Mouse (Mus musculus) limb, embryonic 14.5 days (tissue): ENCODE data around the gene Btf3. TPM values are rescaled to one million over a fixed set of nuclear protein-coding genes. Genes with fewer than 3 reads are reported as not detected.

Experiments used
- ATAC-seq: fragments of 200-750 bp; cut with Nextera tagmentation; 2 replicates; pipeline ENCODE4 v1.8.0; 2017; ENCODE audit warnings: low read depth, moderate number of reproducible peaks, moderate TSS enrichment; ENCODE audit not compliant: low FRiP score
- DNase-seq: peaks from one replicate; pipeline ENCODE4 v3.0.0-alpha.2; 2015; ENCODE audit warnings: low spot score
- H3K27ac ChIP-seq: fragments of 300-500 bp; sonication (generic); replicated peaks from 2 replicates; pipeline ENCODE4 v1.5.1; 2014; ENCODE audit warnings: low read depth, mild to moderate bottlenecking, low read length, moderate library complexity, mixed read lengths
- H3K27me3 ChIP-seq: fragments of 300-500 bp; sonication (generic); 2 replicates; pipeline ENCODE4 v1.6.1; 2014; ENCODE audit warnings: low read length, mixed read lengths; ENCODE audit not compliant: control insufficient read depth, insufficient read depth
- H3K36me3 ChIP-seq: fragments of 300-500 bp; sonication (generic); 2 replicates; pipeline ENCODE4 v1.6.1; 2014; ENCODE audit warnings: mild to moderate bottlenecking, low read length, moderate library complexity, mixed read lengths; ENCODE audit not compliant: control insufficient read depth, insufficient read depth
- H3K4me1 ChIP-seq: fragments of 300-500 bp; sonication (generic); 2 replicates; pipeline ENCODE4 v1.6.1; 2014; ENCODE audit warnings: antibody characterized with exemption, low read length, mixed read lengths; ENCODE audit not compliant: control insufficient read depth, insufficient read depth
- H3K4me2 ChIP-seq: fragments of 300-500 bp; sonication (generic); replicated peaks from 2 replicates; pipeline ENCODE4 v1.6.1; 2014; ENCODE audit warnings: low read depth, mild to moderate bottlenecking, low read length, moderate library complexity; ENCODE audit not compliant: severe bottlenecking
- H3K4me3 ChIP-seq: fragments of 300-500 bp; sonication (generic); replicated peaks from 2 replicates; pipeline ENCODE4 v1.5.1; 2014; ENCODE audit warnings: low read length
- H3K9ac ChIP-seq: fragments of 300-500 bp; sonication (generic); 2 replicates; pipeline ENCODE4 v1.6.1; 2014; ENCODE audit warnings: mild to moderate bottlenecking, low read depth, low read length, moderate library complexity; ENCODE audit not compliant: severe bottlenecking
- H3K9me3 ChIP-seq: fragments of 300-500 bp; sonication (generic); 2 replicates; pipeline ENCODE4 v1.6.1; 2016; ENCODE audit warnings: low read length; ENCODE audit not compliant: control insufficient read depth
- POLR2A ChIP-seq: fragments of 200-500 bp; IDR thresholded peaks from 2 replicates; pipeline ENCODE4 v1.8.0; 2012; ENCODE audit warnings: inconsistent platforms, mild to moderate bottlenecking, moderate library complexity, borderline replicate concordance; ENCODE audit not compliant: insufficient read depth, insufficient read length; ENCODE audit errors: extremely low read depth
- WGBS: fragments of 180-500 bp; shearing (Covaris S2); extraction: QIAGEN DNeasy Blood & Tissue Kit; methylation state at CpG from one replicate; pipeline ENCODE4 v1.1.7; 2014; 5-methylcytosine and 5-hydroxymethylcytosine counted together
- polyA plus RNA-seq, 2 experiments: library from polyadenylated mRNA; depleted of rRNA in 1 of 2; stranded (reverse) in 1 of 2; unstranded in 1 of 2; fragments of >200 nt; fragmentation: Nextera tagmentation in 1 of 2; extraction: Ambion mirVana in 1 of 2; gene quantifications; 2 replicates each; pipeline versions ENCODE4 v1.2.1 to v1.2.3; 2012 to 2014

Gene Btf3
- polyA plus RNA-seq (2012; rRNA removed), result 403 and 867 TPM in 2 replicates
- polyA plus RNA-seq (2014; fragmentation: Nextera tagmentation; extraction: Ambion mirVana), result 702 and 731 TPM in 2 replicates

- H3K4me3 ChIP-seq, result peak within 1 kb of the TSS; percentile 99
- no peak for TF ChIP-seq POLR2A
- H3K9me3 ChIP-seq, result no peaks in the 10 kb centered on the region
- peak within 1 kb of the TSS; percentile 98 for H3K9ac ChIP-seq
- H3K36me3 ChIP-seq, result peaks cover 28% of the 10 kb centered on the region
- under 1% methylated on average over 78 of the region's 90 CpGs for WGBS
- peak within 1 kb of the TSS; percentile 95 for H3K27ac ChIP-seq
- H3K27me3 ChIP-seq, result no peaks in the 10 kb centered on the region
- H3K4me1 ChIP-seq, result peaks cover 11% of the 10 kb centered on the region
- ATAC-seq, result peak; percentile 92
- H3K4me2 ChIP-seq, result peak within 1 kb of the TSS; percentile 79
- peak; percentile 96 for DNase-seq
These were observed at the start of gene Btf3 for GRCm38 (mm10) chr13:98316480-98317245. Gene Btf3, minus strand, starts transcription at chr13:98317006.

- H3K36me3 ChIP-seq, result no peaks in the 10 kb centered on the region
- peak overlapping the region; percentile 31 for H3K4me3 ChIP-seq
- no peak overlapping the region for H3K9ac ChIP-seq
- H3K4me1 ChIP-seq, result peaks cover 9% of the 10 kb centered on the region
- DNase-seq, result no peak
- WGBS, result 4% methylated on average over 52 of the region's 52 CpGs
- no peak for TF ChIP-seq POLR2A
- ATAC-seq, result peak; percentile 63; the same call in 1 of the 2 replicates
- H3K27me3 ChIP-seq, result peaks cover 89% of the 10 kb centered on the region
- no peaks in the 10 kb centered on the region for H3K9me3 ChIP-seq
- peak overlapping the region; percentile 50 for H3K4me2 ChIP-seq
- no peak overlapping the region for H3K27ac ChIP-seq
These were observed 49.1 kb upstream of the Btf3 start for GRCm38 (mm10) chr13:98365766-98366421.

- no peak for TF ChIP-seq POLR2A
- 1% methylated on average over 8 of the region's 8 CpGs for WGBS
- H3K4me3 ChIP-seq, result no peak overlapping the region
- no peak overlapping the region for H3K27ac ChIP-seq
- no peak for DNase-seq
- no peaks in the 10 kb centered on the region for H3K9me3 ChIP-seq
- no peak for ATAC-seq
- H3K9ac ChIP-seq, result no peak overlapping the region
- H3K4me1 ChIP-seq, result peaks cover 9% of the 10 kb centered on the region
- no peaks in the 10 kb centered on the region for H3K36me3 ChIP-seq
- H3K27me3 ChIP-seq, result peaks cover 93% of the 10 kb centered on the region
- no peak overlapping the region for H3K4me2 ChIP-seq
These were observed 48.3 kb upstream of the Btf3 start for GRCm38 (mm10) chr13:98365081-98365480.

GRCm38 (mm10) chr13:98363046-98363445, 46.2 kb upstream of the Btf3 start:
- H3K9ac ChIP-seq, result no peak overlapping the region
- no peaks in the 10 kb centered on the region for H3K9me3 ChIP-seq
- H3K27ac ChIP-seq, result no peak overlapping the region
- no peak overlapping the region for H3K4me2 ChIP-seq
- no peak for ATAC-seq
- H3K36me3 ChIP-seq, result no peaks in the 10 kb centered on the region
- 6% methylated on average over 4 of the region's 4 CpGs for WGBS
- no peak for TF ChIP-seq POLR2A
- H3K27me3 ChIP-seq, result peaks cover 92% of the 10 kb centered on the region
- peaks cover 9% of the 10 kb centered on the region for H3K4me1 ChIP-seq
- DNase-seq, result no peak
- H3K4me3 ChIP-seq, result no peak overlapping the region

GRCm38 (mm10) chr13:98361161-98361560, 44.4 kb upstream of the Btf3 start:
- WGBS, result 3% methylated on average over 5 of the region's 5 CpGs
- peaks cover 89% of the 10 kb centered on the region for H3K27me3 ChIP-seq
- H3K4me1 ChIP-seq, result peaks cover 6% of the 10 kb centered on the region
- H3K27ac ChIP-seq, result no peak overlapping the region
- TF ChIP-seq POLR2A, result no peak
- no peak overlapping the region for H3K4me3 ChIP-seq
- no peak overlapping the region for H3K9ac ChIP-seq
- no peak overlapping the region for H3K4me2 ChIP-seq
- no peak for DNase-seq
- no peaks in the 10 kb centered on the region for H3K36me3 ChIP-seq
- no peak for ATAC-seq
- H3K9me3 ChIP-seq, result no peaks in the 10 kb centered on the region
